Mouse (Mus musculus) gastrocnemius, adult 18-20 months (tissue): ENCODE results near the gene Stk39. TPM values are rescaled to one million over a fixed set of nuclear protein-coding genes. Genes with fewer than 3 reads are reported as not detected.

Experiments used
- DNase-seq: peaks from one replicate; pipeline ENCODE4 v3.0.0; 2021; ENCODE audit warnings: low spot score
- total RNA-seq, 2 experiments: library from RNA; stranded (reverse); gene quantifications; 2 replicates each; pipeline ENCODE4 v1.2.3; 2021

Gene Stk39
- total RNA-seq, 2 experiments from 2014 or later: 2.1 to 2.8 TPM

- no peak for DNase-seq
Measured at GRCm38 (mm10) chr2:68292539-68293320, 179.3 kb downstream of the Stk39 start.

GRCm38 (mm10) chr2:68291895-68292294, 180.2 kb downstream of the Stk39 start:
- DNase-seq: no peak

- DNase-seq: no peak
Measured at GRCm38 (mm10) chr2:68289961-68290360, 182.1 kb downstream of the Stk39 start.

- DNase-seq: no peak
Measured at GRCm38 (mm10) chr2:68289177-68289576, 182.9 kb downstream of the Stk39 start.

- DNase-seq: no peak
Measured at GRCm38 (mm10) chr2:68288106-68288505, 184.0 kb downstream of the Stk39 start.

- DNase-seq: peak; percentile 70
Measured at GRCm38 (mm10) chr2:68284391-68284790, 187.7 kb downstream of the Stk39 start.

GRCm38 (mm10) chr2:68283021-68283548, 189.0 kb downstream of the Stk39 start:
- no peak for DNase-seq

- no peak for DNase-seq
Measured at GRCm38 (mm10) chr2:68281575-68281974, 190.5 kb downstream of the Stk39 start.

- no peak for DNase-seq
Measured at GRCm38 (mm10) chr2:68271301-68271700, 200.8 kb downstream of the Stk39 start.

- no peak for DNase-seq
Measured at GRCm38 (mm10) chr2:68270836-68271235, 201.2 kb downstream of the Stk39 start.

GRCm38 (mm10) chr2:68269646-68270045, 202.4 kb downstream of the Stk39 start:
- no peak for DNase-seq

- DNase-seq: peak; percentile 9
Measured at GRCm38 (mm10) chr2:68264826-68265225, 207.2 kb downstream of the Stk39 start.

GRCm38 (mm10) chr2:68260911-68261310, 211.2 kb downstream of the Stk39 start:
- DNase-seq: no peak

GRCm38 (mm10) chr2:68257571-68257970, 214.5 kb downstream of the Stk39 start:
- DNase-seq: no peak

- no peak for DNase-seq
Measured at GRCm38 (mm10) chr2:68256472-68256871, 215.6 kb downstream of the Stk39 start.

GRCm38 (mm10) chr2:68254756-68255155, 217.3 kb downstream of the Stk39 start:
- DNase-seq: no peak

GRCm38 (mm10) chr2:68253222-68253621, 218.8 kb downstream of the Stk39 start:
- no peak for DNase-seq

- DNase-seq: no peak
Measured at GRCm38 (mm10) chr2:68252048-68252758, 219.9 kb downstream of the Stk39 start.

GRCm38 (mm10) chr2:68250897-68251296, 221.2 kb downstream of the Stk39 start:
- no peak for DNase-seq

- no peak for DNase-seq
Measured at GRCm38 (mm10) chr2:68249855-68250424, 222.1 kb downstream of the Stk39 start.

- no peak for DNase-seq
Measured at GRCm38 (mm10) chr2:68246284-68246683, 225.8 kb downstream of the Stk39 start.

- DNase-seq: no peak
Measured at GRCm38 (mm10) chr2:68244556-68244955, 227.5 kb downstream of the Stk39 start.
